Mouse (Mus musculus): ENCODE data around the gene Trnau1ap.
"Not testable (repeated sequence)": the region's sequence is repeated elsewhere in the genome, so short reads cannot be mapped to it uniquely, and the experiment has no call there.

Trnau1ap gene

GRCm38 (mm10) chr4:132344403-132345134 lies 15.2 kb upstream of the Trnau1ap start:
- DNase-seq = no peak

DNA sequence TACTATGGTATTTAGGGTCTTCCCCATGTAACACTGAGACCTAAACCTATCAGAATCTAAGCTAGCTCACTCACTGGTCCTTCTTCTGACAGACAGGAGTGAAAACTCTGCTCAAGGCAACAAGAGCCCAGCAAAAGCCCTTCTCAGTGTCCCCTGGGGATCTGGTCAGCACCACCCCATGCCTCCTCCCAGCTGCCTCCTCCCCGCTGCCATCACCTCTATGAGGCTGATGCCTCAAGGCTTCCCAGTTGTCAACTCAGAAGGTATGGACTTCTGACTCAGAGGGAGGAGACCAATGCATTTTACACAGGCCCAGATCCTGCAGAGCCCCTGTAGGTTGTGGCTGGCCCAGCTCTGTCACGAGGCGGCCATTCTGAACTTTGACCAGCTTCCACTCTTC lies 12.1 kb upstream of the Trnau1ap start:
- DNase-seq = no peak

GRCm38 (mm10) chr4:132338943-132339342 lies 9.6 kb upstream of the Trnau1ap start:
- no peak for DNase-seq

DNA sequence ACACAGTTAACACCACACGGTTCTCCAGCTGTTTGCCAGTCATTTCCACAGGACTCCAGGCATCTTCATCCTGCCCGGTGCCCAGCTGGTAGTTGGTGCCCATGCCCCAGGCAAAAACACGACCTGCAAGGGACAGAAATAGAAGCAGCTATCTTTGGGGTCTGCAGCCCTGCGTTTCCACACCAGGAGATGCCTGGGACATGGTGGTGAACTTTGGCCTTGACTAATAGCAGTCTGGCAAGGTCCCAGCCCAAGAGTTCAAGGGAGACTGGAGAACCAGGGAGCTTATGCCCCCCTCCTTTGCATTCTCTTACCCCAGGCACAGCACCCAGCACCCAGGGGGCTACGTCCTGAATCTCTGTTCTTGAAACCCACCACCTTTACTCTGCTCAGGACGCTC lies 3.5 kb upstream of the Trnau1ap start:
- no peak for DNase-seq

GRCm38 (mm10) chr4:132331960-132332359 lies 2.6 kb upstream of the Trnau1ap start:
- no peak for DNase-seq

DNA sequence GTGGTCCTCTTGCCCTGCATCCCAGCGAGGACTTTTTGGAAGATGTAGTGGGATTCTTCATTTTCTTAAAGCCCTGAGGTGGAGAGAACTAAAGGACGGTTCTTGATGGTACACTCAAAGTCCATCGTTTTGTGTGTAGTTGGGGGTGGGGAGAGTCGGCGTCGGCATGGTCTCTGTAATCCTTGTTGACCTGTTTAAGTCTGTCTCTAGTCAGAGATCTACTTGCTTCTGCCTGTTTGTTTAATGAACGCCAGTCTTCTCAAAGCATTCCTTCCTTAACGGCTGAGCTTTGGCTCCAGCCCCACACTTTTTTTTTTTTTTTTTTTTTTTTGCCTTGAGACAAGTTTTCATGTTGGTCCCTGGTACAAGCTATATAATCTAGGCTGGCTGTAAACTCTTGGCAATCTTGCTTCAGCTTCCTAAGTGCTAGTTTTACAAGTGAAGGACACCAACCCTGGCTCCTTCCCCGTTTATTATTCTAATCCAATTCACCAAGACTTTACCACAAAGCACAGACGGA lies 557 bp upstream of the Trnau1ap start:
- no peak for DNase-seq

DNA sequence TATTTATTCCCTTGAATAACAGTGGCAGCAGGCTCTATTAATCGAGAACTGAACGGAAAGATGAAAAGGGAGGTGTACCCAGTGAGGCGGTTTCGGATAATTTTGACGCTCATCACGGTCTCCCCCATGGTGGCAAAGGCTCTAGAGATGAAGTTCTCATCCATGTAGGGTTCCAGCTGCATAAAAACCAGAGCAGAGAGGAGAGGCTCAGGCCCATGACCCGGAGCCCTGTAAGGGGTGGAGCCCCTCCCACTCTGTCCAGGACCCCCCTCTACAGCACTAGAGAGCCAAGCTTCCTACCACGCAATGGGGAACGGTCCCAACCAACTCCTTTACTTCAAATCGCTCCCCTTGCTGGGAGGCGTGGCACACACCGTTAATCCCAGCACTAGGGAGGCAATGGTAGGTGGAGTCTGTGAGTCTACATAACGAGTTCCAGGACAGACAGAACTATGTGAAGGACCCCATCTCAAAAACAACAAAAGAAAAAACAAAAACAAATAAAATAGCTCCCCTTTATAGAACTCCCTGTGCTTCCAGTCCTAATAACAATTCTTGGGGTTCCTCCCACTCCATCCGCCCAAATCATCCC lies 851 bp downstream of the Trnau1ap start:
- no peak for DNase-seq

DNA sequence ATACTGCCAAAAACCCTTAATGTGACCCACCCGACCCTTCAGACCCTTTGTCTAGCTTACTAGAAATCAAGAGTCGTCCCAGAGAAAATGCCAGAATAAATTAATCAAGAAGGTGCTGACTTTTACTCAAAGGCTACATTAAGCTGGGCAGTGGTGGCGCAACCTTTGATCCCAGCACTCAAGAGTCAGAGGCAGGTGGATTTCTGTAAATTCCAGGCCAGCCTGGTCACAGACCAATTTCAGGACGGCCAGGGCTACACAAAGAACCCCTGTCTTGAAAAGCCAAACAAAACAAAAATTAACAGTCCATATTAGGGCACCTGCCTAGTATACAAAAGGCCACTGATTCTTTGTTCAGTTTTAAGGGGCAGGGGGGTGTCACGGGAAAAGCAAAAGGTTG lies 2.9 kb downstream of the Trnau1ap start:
- DNase-seq = no peak

GRCm38 (mm10) chr4:132315711-132316110 lies 13.6 kb downstream of the Trnau1ap start:
- DNase-seq = no peak

DNA sequence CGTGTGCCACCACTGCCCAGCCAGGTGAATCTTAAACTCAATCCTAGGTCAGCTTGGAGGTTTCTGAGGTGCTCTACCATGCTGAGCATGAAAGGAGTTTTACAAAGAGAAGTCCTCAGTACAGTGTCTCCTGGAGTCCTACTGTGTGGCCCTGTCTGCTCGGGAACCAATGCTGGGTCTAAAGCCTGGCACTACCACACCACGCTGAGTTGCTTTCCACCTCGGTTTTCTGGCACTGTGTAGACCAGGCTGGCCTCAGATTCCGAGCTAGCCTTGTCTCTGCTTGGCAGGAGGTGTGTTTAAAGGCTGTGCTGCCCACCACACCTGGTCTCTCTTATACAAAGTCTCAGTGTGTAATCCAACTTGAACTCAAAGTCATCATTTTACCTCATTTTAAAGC lies 16.7 kb downstream of the Trnau1ap start:
- DNase-seq = no peak

GRCm38 (mm10) chr4:132311801-132312200 lies 17.5 kb downstream of the Trnau1ap start:
- DNase-seq = no peak

- no peak for DNase-seq
These were observed 18.1 kb downstream of the Trnau1ap start for GRCm38 (mm10) chr4:132311209-132311608.

DNA sequence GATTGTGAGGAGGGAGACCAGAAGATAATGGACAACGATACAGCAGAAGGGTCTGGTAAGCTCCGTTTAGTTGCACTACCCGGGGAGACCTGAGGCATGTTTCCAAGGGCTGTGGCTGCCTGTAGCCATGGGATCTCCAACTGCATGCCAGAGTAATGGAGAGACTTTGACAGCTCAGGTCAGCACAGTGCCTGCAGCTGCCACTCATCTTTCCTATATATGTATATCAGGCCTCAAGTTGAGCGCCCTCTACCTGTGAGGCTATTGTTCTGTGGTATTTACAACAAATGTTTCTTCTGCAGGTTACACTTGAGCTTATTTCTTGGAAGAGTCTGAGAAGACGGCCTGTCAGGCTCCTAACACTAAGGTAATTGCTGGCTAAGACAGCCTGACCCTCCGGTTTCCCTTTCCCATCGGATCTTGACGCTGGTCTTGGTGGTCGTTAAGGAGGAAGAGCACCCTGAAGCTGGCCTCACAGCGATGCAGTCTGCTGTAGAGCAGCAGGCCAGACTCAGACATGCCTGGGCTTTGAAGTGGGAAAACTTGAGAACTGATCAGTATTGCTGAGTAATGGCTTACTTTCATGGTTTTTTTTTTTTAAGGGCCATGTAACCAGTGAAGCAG lies 19.4 kb downstream of the Trnau1ap start:
- DNase-seq = peak; percentile 28 to 39

DNA sequence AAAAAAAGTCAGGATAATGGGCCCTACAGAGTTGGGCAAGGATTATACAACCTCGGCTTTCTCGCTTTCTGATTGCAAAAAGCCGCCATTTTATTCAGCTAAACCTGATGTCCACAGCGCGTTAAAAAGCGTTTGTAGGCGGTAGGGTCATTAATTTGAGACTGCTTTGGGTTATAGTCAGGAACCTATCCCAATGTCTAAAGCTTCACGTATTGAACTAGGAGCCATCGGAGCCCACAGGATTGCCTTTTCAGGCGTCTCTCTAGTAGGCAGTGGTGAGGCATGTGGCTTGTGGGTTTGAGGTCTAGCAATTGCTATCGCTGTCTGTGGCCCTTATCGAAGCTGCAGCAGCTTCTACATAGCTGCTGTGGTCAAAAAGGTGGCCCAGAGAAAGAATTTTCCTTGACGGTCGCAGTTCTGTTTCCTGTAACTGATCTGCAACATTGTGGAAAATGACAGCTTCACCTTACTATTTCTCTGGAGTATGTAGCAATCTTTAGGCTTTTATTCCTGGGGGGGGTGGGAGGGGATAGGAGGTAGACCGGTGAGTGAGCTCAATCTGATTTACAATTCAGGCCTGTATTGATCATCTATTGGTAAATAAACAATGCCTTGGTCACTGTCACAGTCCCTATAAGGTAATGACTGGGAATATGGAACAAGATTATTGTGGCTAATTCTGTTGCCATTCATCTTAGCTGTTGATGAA lies 20.0 kb downstream of the Trnau1ap start:
- DNase-seq = peak in 1 of 2 experiments; percentile 34

- DNase-seq = peak; percentile 89 to 94
These were observed 20.8 kb downstream of the Trnau1ap start for GRCm38 (mm10) chr4:132308437-132309139.

- DNase-seq = no peak
These were observed 23.3 kb downstream of the Trnau1ap start for GRCm38 (mm10) chr4:132306004-132306403.

DNA sequence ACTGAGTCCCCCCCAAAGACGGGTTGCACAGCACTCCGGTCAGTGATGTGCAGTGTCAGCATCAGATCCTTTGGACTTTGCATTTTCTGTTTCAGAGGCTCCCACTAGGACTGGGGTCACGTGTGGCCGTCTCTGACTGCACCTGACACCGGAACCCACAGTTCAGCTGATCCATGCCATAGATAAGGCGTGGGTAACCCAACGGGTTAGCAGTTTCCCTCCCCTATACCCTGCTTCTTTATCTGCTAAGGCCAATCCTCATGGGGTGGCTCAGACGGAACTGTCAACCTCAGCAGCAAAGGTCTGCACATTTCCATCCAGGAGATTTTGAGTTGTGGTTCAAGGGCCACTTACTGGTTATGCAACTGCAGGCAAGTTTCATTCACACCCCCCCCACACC lies 24.1 kb downstream of the Trnau1ap start:
- no peak for DNase-seq

DNA sequence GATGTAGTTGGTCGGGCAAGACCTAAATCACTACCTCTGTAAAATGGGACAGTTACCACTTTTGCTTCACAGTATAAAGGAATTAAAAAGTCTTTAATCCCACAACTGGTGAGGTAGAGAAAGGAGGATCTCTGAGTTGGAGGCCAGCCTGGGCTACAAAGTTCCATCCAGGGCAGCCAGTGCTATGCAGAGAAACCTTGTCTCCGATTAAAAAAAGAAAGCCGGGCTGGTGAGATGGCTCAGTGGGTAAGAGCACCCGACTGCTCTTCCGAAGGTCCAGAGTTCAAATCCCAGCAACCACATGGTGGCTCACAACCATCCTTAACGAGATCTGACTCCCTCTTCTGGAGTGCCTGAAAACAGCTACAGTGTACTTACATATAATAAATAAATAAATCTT lies 25.9 kb downstream of the Trnau1ap start:
- DNase-seq = not testable (repeated sequence)

DNA sequence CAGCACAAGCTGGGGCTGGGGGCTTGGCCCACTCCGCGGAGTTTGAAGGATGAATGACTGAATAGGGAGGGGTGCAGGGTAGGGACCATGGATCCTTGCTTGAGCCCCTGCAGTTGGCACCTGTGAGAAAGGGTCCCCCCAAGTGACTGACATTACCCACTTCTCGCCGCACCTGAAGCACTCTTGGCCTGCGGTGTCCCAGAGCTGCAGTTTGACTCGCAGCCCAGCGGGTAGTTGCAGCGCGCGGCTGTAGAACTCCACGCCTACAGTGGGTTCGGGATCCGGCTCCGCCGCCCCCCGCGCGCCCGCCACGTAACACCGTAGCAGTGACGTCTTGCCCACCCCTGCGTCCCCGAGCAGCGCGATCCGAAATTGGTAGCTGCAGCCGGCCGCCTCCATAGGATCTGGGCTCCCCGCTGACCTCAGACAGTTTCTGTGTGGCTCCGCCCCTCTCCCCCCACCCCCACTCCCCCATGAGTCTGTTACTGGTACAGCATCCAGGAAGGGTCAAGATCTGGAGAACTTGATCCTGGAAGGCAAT lies 26.3 kb downstream of the Trnau1ap start, which contains the start of gene Rab42:
Gene Rab42 (minus strand): TSS at position 447 of the 541 bp plus-strand sequence.
- DNase-seq = peak; percentile 35 to 40

- no peak for DNase-seq
These were observed 27.1 kb downstream of the Trnau1ap start for GRCm38 (mm10) chr4:132301965-132302938.

DNA sequence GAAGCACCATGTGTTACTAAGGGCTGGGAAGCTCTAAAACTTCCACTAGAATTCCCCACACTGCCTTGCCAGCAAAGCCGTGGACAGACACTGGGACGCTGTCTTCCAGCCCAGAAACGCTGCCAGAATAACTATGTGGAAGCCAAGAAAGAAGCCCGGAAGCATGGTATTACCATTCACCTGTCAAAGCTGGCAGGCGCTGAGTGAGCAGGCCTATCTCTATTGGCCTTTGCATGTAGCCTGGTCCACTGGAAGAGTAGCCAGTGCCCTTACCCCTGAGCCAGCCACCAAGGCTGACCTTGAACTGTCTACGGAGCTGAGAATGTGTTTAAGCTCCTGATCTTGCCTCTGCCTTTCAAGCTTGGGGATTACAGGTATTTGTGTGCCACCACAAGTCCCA lies 27.9 kb downstream of the Trnau1ap start:
- no peak for DNase-seq

All from cerebellum, adult 18-20 months (tissue).